Mouse (Mus musculus) 416B (cell line): Measurements from ENCODE around the gene Prkag2.

Source experiments
- DNase-seq: peaks from one replicate; pipeline ENCODE4 v3.0.0; 2011; ENCODE audit warnings: low read depth

Gene Prkag2

GRCm38 (mm10) chr5:24969241-24969880 is 131.1 kb downstream of the Prkag2 start:
- DNase-seq = no peak

GRCm38 (mm10) chr5:24968792-24969191 is 131.7 kb downstream of the Prkag2 start:
- DNase-seq = peak; percentile 42

GRCm38 (mm10) chr5:24967898-24968535 is 132.4 kb downstream of the Prkag2 start:
- DNase-seq = no peak

- no peak for DNase-seq
Measured at GRCm38 (mm10) chr5:24963776-24964175, 136.7 kb downstream of the Prkag2 start.

- no peak for DNase-seq
Measured at GRCm38 (mm10) chr5:24960791-24961190, 139.7 kb downstream of the Prkag2 start.

- DNase-seq = no peak
Measured at GRCm38 (mm10) chr5:24959758-24960157, 140.7 kb downstream of the Prkag2 start.

GRCm38 (mm10) chr5:24958596-24958995 is 141.8 kb downstream of the Prkag2 start:
- no peak for DNase-seq

- no peak for DNase-seq
Measured at GRCm38 (mm10) chr5:24956891-24957290, 143.6 kb downstream of the Prkag2 start.

GRCm38 (mm10) chr5:24952842-24953741 is 147.3 kb downstream of the Prkag2 start:
- DNase-seq = no peak

- DNase-seq = no peak
Measured at GRCm38 (mm10) chr5:24952212-24952611, 148.2 kb downstream of the Prkag2 start.

GRCm38 (mm10) chr5:24950891-24951574 is 149.4 kb downstream of the Prkag2 start:
- DNase-seq = no peak

- DNase-seq = no peak
Measured at GRCm38 (mm10) chr5:24950039-24950438, 150.4 kb downstream of the Prkag2 start.

GRCm38 (mm10) chr5:24938046-24938822 is 162.2 kb downstream of the Prkag2 start:
- DNase-seq = no peak

- peak; percentile 24 for DNase-seq
Measured at GRCm38 (mm10) chr5:24936451-24936850, 164.0 kb downstream of the Prkag2 start.

- DNase-seq = no peak
Measured at GRCm38 (mm10) chr5:24935446-24935845, 165.0 kb downstream of the Prkag2 start.

GRCm38 (mm10) chr5:24933760-24934159 is 166.7 kb downstream of the Prkag2 start:
- DNase-seq = no peak

GRCm38 (mm10) chr5:24931578-24932185 is 168.8 kb downstream of the Prkag2 start:
- no peak for DNase-seq

GRCm38 (mm10) chr5:24930831-24931577 is 169.4 kb downstream of the Prkag2 start:
- DNase-seq = no peak

GRCm38 (mm10) chr5:24928816-24929215 is 171.6 kb downstream of the Prkag2 start:
- peak; percentile 27 for DNase-seq

- DNase-seq = no peak
Measured at GRCm38 (mm10) chr5:24927706-24928105, 172.7 kb downstream of the Prkag2 start.
